Mouse (Mus musculus): ENCODE results near the gene Gm5724.

The Gm5724 gene

DNA sequence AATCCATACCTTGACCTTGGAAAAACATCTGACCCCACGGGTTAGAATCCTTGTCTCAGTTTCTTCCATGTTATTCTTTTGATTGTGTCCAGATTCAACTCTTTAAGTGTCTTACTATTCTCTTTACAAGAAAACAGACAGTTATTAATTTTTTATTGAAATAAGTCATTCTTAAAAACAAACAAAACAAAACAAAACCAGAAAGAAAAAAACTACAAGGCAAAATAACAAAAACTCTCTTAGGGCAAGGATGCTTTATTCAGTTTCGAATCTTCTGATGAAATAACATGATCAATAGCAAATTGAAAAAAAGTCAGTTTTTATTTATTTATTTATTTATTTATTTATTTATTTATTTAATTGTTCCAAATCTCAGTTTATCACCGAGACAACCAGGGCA is at the start of gene Gm5724:
Gene Gm5724 (minus strand): TSS at position 101 of the 400 bp plus-strand sequence.
- DNase-seq (ENCODE audit: low spot score in 2 of 2) = no peak

DNA sequence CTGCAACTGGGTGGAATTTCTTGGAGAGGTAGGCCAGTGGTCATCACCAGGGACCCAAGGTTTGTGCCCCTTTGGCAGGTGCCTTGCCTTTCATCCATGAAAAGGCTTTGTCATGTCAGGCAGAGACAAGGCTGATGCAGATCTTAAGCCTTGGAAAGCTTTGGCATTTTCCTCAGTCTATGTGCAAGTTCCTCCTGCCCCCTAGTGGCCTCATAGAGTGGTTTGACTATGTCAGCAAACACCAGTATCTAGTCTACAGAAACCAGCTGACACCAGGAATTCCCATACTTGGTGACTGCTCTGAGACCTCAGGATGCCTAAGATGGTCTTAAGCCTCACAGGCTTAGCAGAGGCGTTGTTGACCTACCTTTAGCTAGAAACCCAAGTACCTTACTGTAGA is 24.2 kb upstream of the Gm5724 start:
- DNase-seq (ENCODE audit: low spot score in 2 of 2) = peak; percentile 5 to 29

- no peak for DNase-seq (ENCODE audit: low spot score in 2 of 2)
Observed at GRCm38 (mm10) chr6:141774476-141774875, 866 bp upstream of the Gm5724 start.

GRCm38 (mm10) chr6:141691246-141691645 is 82.4 kb downstream of the Gm5724 start:
- DNase-seq (ENCODE audit: low spot score in 2 of 2) = no peak

DNA sequence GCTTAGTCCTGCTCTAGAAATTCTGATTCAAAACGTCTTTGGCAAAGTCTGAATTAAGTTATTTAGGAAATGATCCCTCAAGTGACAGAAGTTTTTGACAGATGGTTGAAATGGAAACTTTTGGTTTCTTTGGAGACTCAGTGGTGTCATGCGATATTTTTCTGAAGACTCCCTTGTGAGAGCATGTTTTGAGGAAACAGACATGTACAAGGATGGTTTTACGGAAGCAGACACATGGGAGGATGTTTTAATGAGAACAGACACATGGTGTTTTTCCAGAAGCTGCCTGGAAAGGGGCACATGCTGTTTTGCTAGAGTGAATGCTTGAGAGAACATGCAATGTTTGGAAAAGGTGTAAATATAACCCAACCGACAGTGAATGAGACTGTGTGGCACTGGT is 86.6 kb downstream of the Gm5724 start:
- DNase-seq (ENCODE audit: low spot score in 2 of 2) = no peak
